Mouse (Mus musculus): ENCODE measurements around the gene Lama4.

Gene Lama4

GRCm38 (mm10) chr10:39056050-39056449 lies 90.7 kb downstream of the Lama4 start:
- no peak for DNase-seq

DNA sequence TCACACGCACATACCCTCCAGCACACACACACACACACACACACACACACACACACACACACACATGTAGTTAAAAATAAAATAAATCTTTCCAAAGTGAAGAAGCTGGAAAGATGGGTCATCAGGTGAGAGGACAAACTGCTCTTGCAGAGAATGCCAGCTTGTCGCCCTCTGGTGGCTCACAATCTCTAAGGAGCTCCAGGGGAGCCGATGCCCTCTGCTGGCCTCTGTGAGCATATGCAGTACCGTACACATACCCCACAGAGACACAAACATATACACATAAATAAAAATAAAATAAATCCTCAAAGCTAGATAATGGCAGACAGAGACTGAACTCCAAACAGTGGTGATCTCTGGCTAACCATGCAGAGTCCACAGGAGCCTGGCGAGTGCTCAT lies 99.4 kb downstream of the Lama4 start:
- no peak for DNase-seq

GRCm38 (mm10) chr10:39065449-39065848 lies 100.1 kb downstream of the Lama4 start:
- no peak for DNase-seq

DNA sequence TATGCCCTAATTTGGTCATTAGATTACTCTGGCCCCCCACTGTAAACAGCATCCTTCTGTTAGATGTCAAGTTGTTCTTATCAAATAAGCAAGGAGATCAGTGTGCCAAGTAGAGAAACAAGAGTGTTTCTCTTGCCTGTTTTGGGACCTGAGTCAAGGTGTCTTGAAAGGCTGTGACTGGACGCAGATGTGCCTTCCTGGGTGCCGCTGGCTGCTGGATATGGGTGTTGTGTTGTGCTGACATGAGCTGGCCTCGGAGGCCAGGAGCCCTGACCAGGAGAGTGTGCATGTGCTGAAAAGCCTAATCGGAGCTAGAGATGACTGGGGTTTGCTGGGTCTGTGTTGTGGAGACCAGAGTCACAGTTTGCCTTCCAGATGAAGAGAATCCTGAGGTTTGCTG lies 100.7 kb downstream of the Lama4 start:
- DNase-seq: no peak

GRCm38 (mm10) chr10:39066962-39067361 lies 101.6 kb downstream of the Lama4 start:
- peak; percentile 7 for DNase-seq

DNA sequence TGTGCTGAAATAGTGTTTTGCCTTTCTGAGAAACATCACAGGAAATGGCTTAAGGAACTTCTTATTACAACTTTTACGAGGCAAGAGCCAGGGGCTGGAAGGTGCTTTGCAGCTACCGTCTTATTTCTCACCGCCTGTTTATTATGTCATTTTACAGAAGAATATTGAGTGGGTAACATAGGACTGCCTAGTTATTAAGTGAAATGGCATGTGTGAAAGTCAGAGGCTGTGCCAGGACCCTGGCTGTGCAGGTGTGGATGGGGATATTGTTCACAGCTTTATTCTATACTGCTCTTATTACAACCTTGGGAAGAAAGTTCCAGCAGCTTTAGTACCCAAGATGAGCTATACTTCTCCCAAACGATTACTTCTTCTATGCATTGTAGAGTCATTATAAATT lies 106.7 kb downstream of the Lama4 start:
- no peak for DNase-seq

GRCm38 (mm10) chr10:39096981-39097380 lies 131.7 kb downstream of the Lama4 start:
- no peak for DNase-seq

DNA sequence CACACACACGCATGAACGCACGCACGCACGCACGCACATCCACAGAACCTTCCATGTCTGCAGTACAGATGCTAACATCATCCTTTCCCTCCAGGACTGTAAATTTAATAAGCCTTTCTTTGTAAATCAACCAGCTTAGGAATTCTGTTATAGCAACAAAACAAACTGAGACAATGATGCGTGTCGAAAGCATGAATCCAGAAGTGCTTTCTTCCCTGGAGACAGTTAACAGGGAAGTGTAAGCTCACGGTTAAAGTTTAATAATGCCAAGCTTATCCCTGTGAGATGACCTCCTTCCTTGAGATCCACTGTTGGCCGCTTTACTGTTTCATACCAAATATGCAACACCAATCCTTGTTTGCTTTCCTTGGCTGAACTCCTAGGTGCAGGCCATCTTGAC lies 133.4 kb downstream of the Lama4 start:
- DNase-seq: no peak

DNA sequence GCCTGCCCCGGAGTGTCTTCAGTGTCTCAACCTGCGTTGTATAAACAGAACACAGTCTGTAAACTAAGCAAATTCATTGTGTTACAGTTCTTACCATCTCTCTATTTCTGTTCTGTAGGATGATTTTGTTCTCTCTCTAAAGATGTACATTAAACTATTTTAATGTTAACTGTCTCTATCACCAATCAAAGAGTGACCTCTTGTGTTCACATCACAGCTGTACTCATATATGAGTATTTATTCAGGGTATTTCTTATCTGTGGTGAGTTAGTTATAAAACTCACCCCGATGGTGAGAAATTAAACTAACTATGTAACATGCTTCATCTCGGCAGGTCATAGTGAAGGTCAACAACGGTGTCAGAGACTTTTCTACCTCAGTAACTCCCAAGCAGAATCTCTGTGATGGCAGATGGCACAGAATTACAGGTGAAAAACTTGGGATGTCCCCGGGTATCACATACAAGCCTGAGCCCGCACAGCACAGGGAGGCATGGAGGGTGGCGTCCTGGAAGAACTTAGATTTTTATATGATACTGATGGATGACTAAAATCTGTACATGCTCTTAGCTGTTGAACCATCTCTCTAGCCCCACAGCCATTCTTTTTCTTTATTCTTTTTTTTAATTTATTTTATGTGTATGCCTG lies 139.6 kb downstream of the Lama4 start:
- no peak for DNase-seq

GRCm38 (mm10) chr10:39106413-39106812 lies 141.1 kb downstream of the Lama4 start:
- no peak for DNase-seq

DNA sequence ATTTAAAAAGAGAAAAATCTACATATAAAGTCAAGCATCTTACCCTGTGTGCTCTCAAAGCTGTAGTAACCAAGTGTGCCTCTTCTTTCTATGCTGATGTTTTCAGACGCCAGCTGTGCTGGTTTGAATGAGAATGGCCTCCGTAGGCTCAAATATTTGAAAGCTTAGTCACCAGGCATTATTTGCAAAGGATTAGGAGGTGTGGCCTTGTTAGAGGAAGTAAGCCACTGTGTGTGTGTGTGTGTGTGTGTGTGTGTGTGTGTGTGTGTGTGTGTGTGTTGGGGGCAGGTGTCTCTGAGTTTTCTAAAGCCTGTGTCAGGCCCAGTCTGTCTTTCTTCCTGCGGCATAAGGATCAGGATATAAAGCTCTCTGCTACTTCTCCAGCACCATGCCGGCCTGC lies 141.6 kb downstream of the Lama4 start:
- no peak for DNase-seq

- DNase-seq: no peak
These were observed 143.6 kb downstream of the Lama4 start for GRCm38 (mm10) chr10:39108837-39109488.

GRCm38 (mm10) chr10:39109489-39109874 lies 144.2 kb downstream of the Lama4 start:
- DNase-seq: no peak

- DNase-seq: no peak
These were observed 156.1 kb downstream of the Lama4 start for GRCm38 (mm10) chr10:39121412-39121811.

GRCm38 (mm10) chr10:39133462-39134310 lies 168.4 kb downstream of the Lama4 start, which contains the start of the genes Fam229b and Tube1:
Gene Fam229b (minus strand): TSS chr10:39133914.
Gene Tube1 (plus strand): TSS chr10:39133976.
- DNase-seq: peak; percentile 96

DNA sequence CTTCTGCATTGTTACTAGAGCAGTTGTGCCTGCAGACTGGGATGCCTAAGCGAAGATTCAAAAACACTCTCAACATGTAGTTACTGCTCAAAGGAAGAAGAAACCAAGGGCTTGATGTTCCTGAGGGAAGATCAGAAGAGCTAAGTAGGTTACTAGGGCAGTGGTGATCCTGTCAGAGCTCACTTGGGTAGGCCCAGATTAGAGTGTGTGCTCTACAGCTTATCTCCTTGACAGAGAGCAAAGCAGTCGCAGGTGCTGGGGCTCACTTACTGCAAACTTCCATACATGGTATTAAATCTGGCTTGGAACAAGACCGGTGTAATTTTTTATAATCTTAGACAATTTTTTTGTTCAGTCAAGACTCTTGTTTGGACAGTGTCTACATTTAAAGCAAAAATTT lies 172.5 kb downstream of the Lama4 start:
- DNase-seq: no peak

DNA sequence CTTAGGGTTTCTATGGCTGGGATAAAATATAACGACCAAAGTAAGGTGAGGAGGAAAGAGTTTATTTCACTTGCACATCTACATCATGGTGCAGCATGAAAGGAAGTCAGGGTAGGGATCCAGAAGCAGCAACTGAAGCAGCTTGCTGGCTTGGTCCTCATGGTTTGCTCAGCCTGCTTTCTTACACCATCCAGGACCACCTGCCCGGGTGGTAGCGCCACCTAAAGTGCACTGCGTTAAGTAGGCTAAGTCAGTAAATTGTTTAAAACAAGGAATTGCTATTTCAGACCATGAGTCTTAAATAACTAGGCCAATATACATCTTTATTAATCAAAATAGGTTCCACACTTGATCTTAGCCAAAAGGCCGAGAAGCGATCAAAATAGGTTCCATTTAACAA lies 173.4 kb downstream of the Lama4 start:
- no peak for DNase-seq

GRCm38 (mm10) chr10:39140843-39141242 lies 175.5 kb downstream of the Lama4 start:
- no peak for DNase-seq

DNA sequence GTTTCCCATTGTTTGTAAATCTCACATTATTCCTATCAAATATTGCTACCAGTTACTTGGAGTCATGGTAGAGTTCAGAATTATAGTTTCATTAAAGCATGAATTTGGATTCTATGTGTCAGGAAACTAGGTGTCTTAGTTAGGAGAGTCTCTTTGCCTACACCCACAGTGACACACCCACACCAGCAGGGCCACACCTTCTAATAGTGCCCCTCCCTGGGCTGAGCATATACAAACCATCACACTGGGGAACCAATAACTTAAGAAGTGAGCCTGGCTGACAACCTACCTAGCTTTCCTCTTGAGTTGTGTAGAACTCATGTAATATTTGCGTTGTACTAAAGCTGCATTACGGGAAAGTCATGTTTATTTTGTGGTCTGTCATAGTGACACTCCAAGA lies 176.1 kb downstream of the Lama4 start:
- no peak for DNase-seq

GRCm38 (mm10) chr10:39142216-39142615 lies 176.9 kb downstream of the Lama4 start:
- no peak for DNase-seq

GRCm38 (mm10) chr10:39156719-39157118 lies 191.4 kb downstream of the Lama4 start:
- no peak for DNase-seq

DNA sequence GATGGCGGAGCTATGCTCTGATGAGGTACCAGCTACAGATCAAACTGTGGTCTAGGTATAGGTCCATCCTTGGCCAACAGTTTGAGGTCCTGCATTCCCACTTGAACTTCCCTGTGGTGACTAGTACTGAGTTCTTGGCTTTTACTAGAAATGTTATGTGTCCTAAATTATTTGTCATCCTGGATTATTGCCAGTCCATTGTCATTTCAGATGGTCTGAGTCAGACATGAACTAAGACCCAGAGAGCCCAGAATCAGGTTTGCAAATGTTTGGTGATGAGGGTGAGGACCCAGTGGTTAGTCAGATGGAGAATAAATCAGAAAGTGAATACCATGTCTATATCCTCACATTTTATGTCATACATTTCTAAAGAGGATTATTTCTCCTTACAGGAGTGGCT lies 192.0 kb downstream of the Lama4 start:
- no peak for DNase-seq

GRCm38 (mm10) chr10:39158306-39158705 lies 193.0 kb downstream of the Lama4 start:
- no peak for DNase-seq

All from cerebellum, adult 9-11 months (tissue).